Mouse (Mus musculus): ENCODE results near the gene Zfp292.

Zfp292 gene

DNA sequence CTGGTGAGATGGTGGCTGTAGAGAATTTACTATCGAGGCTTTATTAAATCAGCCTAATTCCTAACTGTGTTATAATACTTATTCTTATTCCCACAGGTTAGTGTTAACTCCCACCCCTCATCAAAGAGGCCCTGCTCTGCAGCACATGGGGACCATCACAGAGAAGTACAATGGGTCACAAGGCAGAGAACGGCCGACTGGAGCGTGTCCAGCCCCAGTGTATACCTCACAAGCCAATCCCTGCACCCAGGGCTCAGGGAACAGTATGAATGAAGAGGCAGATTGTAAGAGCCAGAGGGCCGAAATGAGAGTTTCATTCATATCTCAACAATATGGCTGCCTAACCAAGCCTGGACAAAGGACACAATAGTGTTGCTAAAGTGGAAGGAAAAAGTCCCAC, 86.5 kb downstream of the Zfp292 start:
- no peak for DNase-seq (ENCODE audit: low spot score)

DNA sequence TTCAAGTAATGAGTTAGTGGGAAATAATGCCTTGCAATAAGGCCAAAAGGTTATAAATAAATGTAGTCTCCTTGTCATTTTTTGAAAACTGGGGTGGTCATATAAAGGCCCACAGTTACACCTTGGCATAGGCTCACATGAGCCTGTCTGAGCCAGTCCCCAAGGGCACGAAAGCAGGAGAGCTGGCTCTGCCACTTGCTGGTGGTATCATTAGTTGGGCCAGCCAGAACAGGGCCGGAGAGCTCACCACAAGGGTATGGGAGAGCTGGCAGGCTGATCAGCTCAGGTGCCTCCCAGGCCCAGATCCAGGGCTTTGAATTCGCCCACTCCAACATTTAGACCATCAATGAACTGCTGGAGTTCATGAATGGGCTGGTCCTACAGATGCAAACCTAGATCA, 96.3 kb downstream of the Zfp292 start:
- no peak for DNase-seq (ENCODE audit: low spot score)

- DNase-seq (ENCODE audit: low spot score), result no peak
These were observed 97.1 kb downstream of the Zfp292 start for GRCm38 (mm10) chr4:34785646-34786045.

DNA sequence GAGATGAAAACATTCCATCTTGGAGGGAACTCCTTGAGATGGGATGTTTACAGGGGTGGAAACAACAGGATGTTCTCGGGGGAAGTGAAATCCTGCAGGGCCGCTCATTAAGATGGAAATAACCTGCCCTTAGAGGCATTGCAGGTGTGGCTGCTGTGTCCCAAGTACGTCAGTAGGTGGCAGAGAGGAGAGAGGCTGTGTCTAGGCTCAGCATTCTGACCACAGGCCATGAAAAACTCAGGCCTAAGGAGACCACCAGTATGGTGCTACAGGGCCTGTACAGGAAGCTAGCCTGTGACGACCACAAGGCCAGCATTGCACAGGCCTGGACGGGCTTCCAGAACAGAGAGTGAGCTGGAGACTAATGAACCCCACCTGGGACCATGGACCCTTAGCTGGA, 97.9 kb downstream of the Zfp292 start:
- DNase-seq (ENCODE audit: low spot score), result peak; percentile 7

GRCm38 (mm10) chr4:34782730-34783129, 100.0 kb downstream of the Zfp292 start:
- no peak for DNase-seq (ENCODE audit: low spot score)

DNA sequence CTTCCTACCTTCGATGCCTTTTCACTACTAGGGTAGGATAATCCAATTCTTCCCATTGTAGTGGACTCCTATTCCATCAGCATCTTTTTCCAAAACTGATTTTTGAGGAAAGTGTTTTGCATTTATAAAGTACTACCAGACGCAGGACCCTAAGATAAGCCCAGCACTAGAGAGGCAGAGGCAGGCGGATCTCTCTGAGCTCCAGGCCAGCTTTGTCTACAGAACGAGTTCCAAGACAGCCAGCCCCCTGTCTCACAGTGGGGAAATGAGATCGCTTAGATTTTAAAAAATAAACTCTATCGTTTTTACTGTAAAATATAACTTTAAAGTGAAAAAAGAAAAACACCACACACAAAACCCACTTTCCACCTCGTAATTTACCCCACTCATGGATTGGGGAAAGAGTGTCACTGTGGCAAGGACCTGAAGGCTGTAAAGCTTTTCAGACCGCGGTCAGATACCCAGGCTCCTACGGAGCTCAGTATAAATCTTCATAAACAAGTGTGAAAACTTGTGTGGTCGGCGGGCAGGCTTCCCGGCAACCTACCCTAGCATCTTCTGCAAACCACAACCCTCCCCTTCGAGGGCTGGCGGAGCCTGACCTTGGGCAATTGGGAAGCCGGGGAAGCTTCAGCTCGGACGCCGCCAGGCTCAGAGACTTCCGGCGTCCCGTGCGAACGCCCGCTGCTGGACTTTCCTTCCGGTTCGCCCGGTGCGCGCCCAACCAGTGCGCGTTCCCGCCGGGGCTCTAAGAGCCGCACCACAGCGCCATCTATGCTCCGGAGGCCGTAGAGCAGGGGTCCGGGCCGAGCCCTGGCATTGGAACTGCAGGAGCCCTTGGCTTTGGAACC, 104.9 kb downstream of the Zfp292 start, which contains the start of gene Smim8:
Smim8 (minus strand) TSS at position 747 of the 851 bp plus-strand sequence.
- DNase-seq (ENCODE audit: low spot score), result peak; percentile 88

DNA sequence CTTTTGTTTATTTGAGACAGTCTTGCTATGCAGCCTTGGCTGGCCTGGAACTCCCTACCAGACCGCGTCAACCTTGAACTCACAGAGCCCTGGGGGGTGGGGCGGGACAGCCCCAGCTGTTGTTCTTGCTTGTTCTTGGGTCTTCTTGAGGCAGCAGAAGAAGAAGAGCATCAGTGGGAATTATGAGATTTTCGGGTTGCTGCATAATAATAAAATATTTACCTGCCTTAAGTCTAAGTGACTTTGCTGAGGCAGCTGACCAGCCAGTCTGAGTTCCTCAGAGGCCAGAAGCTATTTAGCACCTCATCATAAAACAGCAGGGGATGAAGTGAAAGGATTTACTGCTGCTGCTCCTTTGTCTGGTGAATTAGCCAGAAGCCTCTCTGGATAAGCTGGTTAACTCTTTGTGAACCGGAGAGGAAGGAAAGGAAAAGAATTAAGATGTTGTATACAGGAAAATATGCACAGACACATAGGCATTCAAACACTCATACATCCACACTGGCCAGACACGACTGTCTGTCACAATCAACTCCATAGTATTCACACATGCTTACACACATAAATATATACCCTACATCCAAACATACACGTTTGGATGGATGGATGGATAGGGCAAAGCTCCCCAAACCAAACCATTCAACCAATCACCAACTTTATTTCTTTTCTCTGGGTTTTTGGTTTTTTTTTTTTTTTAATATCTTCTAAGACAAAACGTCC, 110.9 kb downstream of the Zfp292 start:
- no peak for DNase-seq (ENCODE audit: low spot score)

GRCm38 (mm10) chr4:34756163-34756562, 126.6 kb downstream of the Zfp292 start, which contains the start of gene Gm136:
TSS of gene Gm136 (minus strand) at chr4:34756263.
- no peak for DNase-seq (ENCODE audit: low spot score)
